Comparison of ENCODE assay signal across 10 mouse cellular contexts in the genomic region with DNA sequence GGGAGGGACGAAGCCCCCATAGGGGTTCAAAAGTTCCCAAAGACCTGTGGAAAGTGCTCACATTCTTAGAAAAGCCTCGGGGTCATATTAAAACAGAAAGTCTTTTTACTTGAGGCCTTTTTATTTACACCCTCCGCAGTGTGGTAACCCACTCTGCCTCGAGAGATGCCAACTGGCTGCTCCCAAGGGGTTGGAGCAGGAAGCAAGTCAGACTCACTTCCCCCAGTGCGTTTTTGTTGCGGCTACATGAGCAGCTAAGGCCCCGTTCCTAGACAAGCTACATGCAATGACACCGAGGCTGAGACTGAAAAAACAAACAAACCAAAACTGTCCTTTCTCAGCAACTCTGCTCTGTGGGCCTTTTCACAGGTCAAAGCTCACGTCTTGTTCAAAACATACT. TPM values are rescaled to one million over a fixed set of nuclear protein-coding genes. Genes with fewer than 3 reads are reported as not detected.
DNase-seq lines count a peak whose midpoint lies in the region; ATAC-seq and TF ChIP-seq lines count a peak whose summit lies in the region.
"Had no signal": no experiment of that assay in that cellular context is flagged by ENCODE, and none has a peak within 500 bp of the region (broad histone marks: within the 10 kb centered on the region; RNA-seq: fewer than 3 reads in every experiment).

No protein-coding gene starts in this region.

- H3K36me3 ChIP-seq in hindbrain, embryonic 10.5 days = no peaks in the 10 kb centered on the region
- no peaks in the 10 kb centered on the region for H3K36me3 ChIP-seq in hindbrain, embryonic 12.5 days
- H3K36me3 ChIP-seq in thymus, adult 2 months (ENCODE audit: control insufficient read depth, insufficient read depth, low read length) = no peaks in the 10 kb centered on the region
- no peaks in the 10 kb centered on the region for H3K36me3 ChIP-seq in liver, embryonic 15.5 days (replicated peaks)
- H3K36me3 ChIP-seq in intestine, postnatal 0 days (ENCODE audit: control insufficient read depth, insufficient read depth) = no peaks in the 10 kb centered on the region
- H3K36me3 ChIP-seq: embryonic facial prominence, embryonic 12.5 days had no signal

- intact Hi-C loops in left cerebral cortex, postnatal 14 days (cut with DNase I) = no loop called here

- TF ChIP-seq POLR2A in thymus, adult 2 months (IDR thresholded peaks at IDR 0.05; ENCODE audit: control insufficient read depth, extremely low read depth, insufficient read depth, low read length, poor library complexity) = no peak

- peaks cover 9% of the 10 kb centered on the region; the same call in 1 of the 2 replicates for H3K4me1 ChIP-seq in hindbrain, embryonic 10.5 days (replicated peaks)
- peaks cover 5% of the 10 kb centered on the region; the same call in 1 of the 2 replicates for H3K4me1 ChIP-seq in hindbrain, embryonic 12.5 days
- peaks cover 57% of the 10 kb centered on the region for H3K4me1 ChIP-seq in thymus, adult 2 months (replicated peaks; ENCODE audit: control insufficient read depth, insufficient read depth, low read length)
- H3K4me1 ChIP-seq in liver, embryonic 15.5 days (replicated peaks) = peaks cover 76% of the 10 kb centered on the region
- H3K4me1 ChIP-seq in intestine, postnatal 0 days (replicated peaks; ENCODE audit: control insufficient read depth, insufficient read depth, low read length) = peaks cover 3% of the 10 kb centered on the region; the same call in 1 of the 2 replicates

- H3K9ac ChIP-seq in hindbrain, embryonic 12.5 days = no peak overlapping the region
- H3K9ac ChIP-seq in liver, embryonic 15.5 days = no peak overlapping the region
- H3K9ac ChIP-seq in intestine, postnatal 0 days (ENCODE audit: low read depth, low read length) = no peak overlapping the region
- H3K9ac ChIP-seq: embryonic facial prominence, embryonic 12.5 days had no signal

- H3K4me3 ChIP-seq in hindbrain, embryonic 10.5 days = no peak overlapping the region
- no peak overlapping the region for H3K4me3 ChIP-seq in hindbrain, embryonic 12.5 days
- H3K4me3 ChIP-seq in thymus, adult 2 months (ENCODE audit: control insufficient read depth, insufficient read depth, low read length) = no peak overlapping the region
- H3K4me3 ChIP-seq in liver, embryonic 15.5 days (replicated peaks) = no peak overlapping the region
- H3K4me3 ChIP-seq in intestine, postnatal 0 days (ENCODE audit: low read depth, low read length) = no peak overlapping the region
- H3K4me3 ChIP-seq: embryonic facial prominence, embryonic 12.5 days had no signal

- 66% methylated on average over 9 of the region's 9 CpGs for WGBS in hindbrain, embryonic 10.5 days
- 65% methylated on average over 9 of the region's 9 CpGs for WGBS in hindbrain, embryonic 12.5 days
- WGBS in thymus, adult 2 months = 8% methylated on average over 9 of the region's 9 CpGs
- 46% methylated on average over 9 of the region's 9 CpGs for WGBS in liver, embryonic 15.5 days (ENCODE audit: insufficient replicate concordance)
- 63% methylated on average over 9 of the region's 9 CpGs for WGBS in intestine, postnatal 0 days

- 0 out of 2 replicates have a peak overlapping the region, but pooled peaks have one; percentile 57 for H3K27ac ChIP-seq in hindbrain, embryonic 10.5 days
- H3K27ac ChIP-seq in hindbrain, embryonic 12.5 days = no peak overlapping the region
- H3K27ac ChIP-seq in thymus, adult 2 months (ENCODE audit: control insufficient read depth, insufficient read depth, low read length) = peak overlapping the region; percentile 87
- H3K27ac ChIP-seq in liver, embryonic 15.5 days (replicated peaks) = 0 out of 2 replicates have a peak overlapping the region, but pooled peaks have one; percentile 45
- H3K27ac ChIP-seq in intestine, postnatal 0 days (ENCODE audit: low read depth, low read length) = no peak overlapping the region
- H3K27ac ChIP-seq: embryonic facial prominence, embryonic 12.5 days had no signal

- no peaks in the 10 kb centered on the region for H3K27me3 ChIP-seq in hindbrain, embryonic 10.5 days (ENCODE audit: insufficient read depth, poor library complexity, severe bottlenecking)
- H3K27me3 ChIP-seq in hindbrain, embryonic 12.5 days = no peaks in the 10 kb centered on the region
- no peaks in the 10 kb centered on the region for H3K27me3 ChIP-seq in thymus, adult 2 months (ENCODE audit: control insufficient read depth, insufficient read depth, low read length)
- H3K27me3 ChIP-seq in liver, embryonic 15.5 days = peaks cover 18% of the 10 kb centered on the region
- H3K27me3 ChIP-seq in intestine, postnatal 0 days (replicated peaks; ENCODE audit: control insufficient read depth, insufficient read depth, low read length) = no peaks in the 10 kb centered on the region
- H3K27me3 ChIP-seq: embryonic facial prominence, embryonic 12.5 days had no signal

- no peak overlapping the region for H3K4me2 ChIP-seq in hindbrain, embryonic 12.5 days (replicated peaks)
- H3K4me2 ChIP-seq in liver, embryonic 15.5 days = no peak overlapping the region
- no peak overlapping the region for H3K4me2 ChIP-seq in intestine, postnatal 0 days (replicated peaks; ENCODE audit: low read depth)
- H3K4me2 ChIP-seq: embryonic facial prominence, embryonic 12.5 days had no signal

- H3K9me3 ChIP-seq in hindbrain, embryonic 10.5 days = no peaks in the 10 kb centered on the region
- no peaks in the 10 kb centered on the region for H3K9me3 ChIP-seq in hindbrain, embryonic 12.5 days (replicated peaks)
- no peaks in the 10 kb centered on the region for H3K9me3 ChIP-seq in liver, embryonic 15.5 days (replicated peaks)
- no peaks in the 10 kb centered on the region for H3K9me3 ChIP-seq in intestine, postnatal 0 days (ENCODE audit: control insufficient read depth)
- H3K9me3 ChIP-seq: embryonic facial prominence, embryonic 12.5 days had no signal

- DNase-seq in hindbrain, embryonic 10.5 days (ENCODE audit: low spot score) = no peak
- peak; percentile 37 for DNase-seq in thymus, adult 2 months
- no peak for DNase-seq in thymus, adult 18-20 months
- DNase-seq in left cerebral cortex, postnatal 14 days (ENCODE audit: low spot score in 2 of 2) = no peak
- no peak for DNase-seq in ovary, postnatal 14 days (ENCODE audit: low spot score)
- DNase-seq: lung, postnatal 4 days had no signal

- no peak for TF ChIP-seq CTCF in thymus, adult 2 months (IDR thresholded peaks at IDR 0.05; ENCODE audit: borderline replicate concordance, control insufficient read depth, extremely low read depth, insufficient read depth, low read length, poor library complexity)
- TF ChIP-seq CTCF in intestine, postnatal 0 days (IDR thresholded peaks at IDR 0.05; ENCODE audit: low read depth) = no peak

- ATAC-seq in hindbrain, embryonic 12.5 days (ENCODE audit: low FRiP score) = no peak
- no peak for ATAC-seq in liver, embryonic 15.5 days (ENCODE audit: insufficient read depth)
- ATAC-seq in intestine, postnatal 0 days = no peak

RNA-seq across cellular contexts. Expression of a gene that starts 8.4 kb away (rescaled TPM):
- polyA plus RNA-seq in hindbrain, embryonic 10.5 days (2016; fragmentation: Nextera tagmentation; extraction: Ambion mirVana) = 25.1 and 36.7 TPM in 2 replicates
- 47.1 and 48.6 TPM in 2 replicates for polyA plus RNA-seq in hindbrain, embryonic 12.5 days (2016; fragmentation: Nextera tagmentation; extraction: Ambion mirVana)
- 33.4 and 34.4 TPM in 2 replicates for polyA plus RNA-seq in thymus, adult 2 months (2012; rRNA removed)
- 16.1 and 17.1 TPM in 2 replicates for polyA plus RNA-seq in liver, embryonic 15.5 days (2015; fragmentation: Nextera tagmentation; extraction: Ambion mirVana)
- 10 to 100 TPM; 62.0 to 62.6 TPM for total RNA-seq in left cerebral cortex, postnatal 14 days (2021)
- 138 and 146 TPM in 2 replicates for polyA plus RNA-seq in intestine, postnatal 0 days (2015; fragmentation: Nextera tagmentation; extraction: Ambion mirVana)

RNA-seq across cellular contexts. Expression of a gene that starts 53.5 kb away (rescaled TPM):
- polyA plus RNA-seq in hindbrain, embryonic 10.5 days (2016; fragmentation: Nextera tagmentation; extraction: Ambion mirVana) = 49.8 and 50.5 TPM in 2 replicates
- 60.7 and 65.4 TPM in 2 replicates for polyA plus RNA-seq in hindbrain, embryonic 12.5 days (2016; fragmentation: Nextera tagmentation; extraction: Ambion mirVana)
- 47.0 and 49.1 TPM in 2 replicates for polyA plus RNA-seq in thymus, adult 2 months (2012; rRNA removed)
- polyA plus RNA-seq in liver, embryonic 15.5 days (2015; fragmentation: Nextera tagmentation; extraction: Ambion mirVana) = 19.4 and 21.6 TPM in 2 replicates
- 10 to 100 TPM; 67.8 to 71.0 TPM for total RNA-seq in left cerebral cortex, postnatal 14 days (2021)
- 18.2 and 21.6 TPM in 2 replicates for polyA plus RNA-seq in intestine, postnatal 0 days (2015; fragmentation: Nextera tagmentation; extraction: Ambion mirVana)

RNA-seq across cellular contexts. Expression of a gene that starts 59.1 kb away (rescaled TPM):
- polyA plus RNA-seq in hindbrain, embryonic 10.5 days (2016; fragmentation: Nextera tagmentation; extraction: Ambion mirVana) = 37.6 and 45.9 TPM in 2 replicates
- 46.6 and 48.7 TPM in 2 replicates for polyA plus RNA-seq in hindbrain, embryonic 12.5 days (2016; fragmentation: Nextera tagmentation; extraction: Ambion mirVana)
- polyA plus RNA-seq in thymus, adult 2 months (2012; rRNA removed) = 34.8 and 37.8 TPM in 2 replicates
- polyA plus RNA-seq in liver, embryonic 15.5 days (2015; fragmentation: Nextera tagmentation; extraction: Ambion mirVana) = 6.8 and 7.4 TPM in 2 replicates
- total RNA-seq in left cerebral cortex, postnatal 14 days (2021) = 100 to 1,000 TPM; 104 to 110 TPM
- 24.9 and 28.0 TPM in 2 replicates for polyA plus RNA-seq in intestine, postnatal 0 days (2015; fragmentation: Nextera tagmentation; extraction: Ambion mirVana)

Comparison
In these comparisons a context has a peak if more than half of its experiments do, and no peak if none do; other contexts are left out.
1. H3K27ac ChIP-seq: peak in hindbrain, embryonic 10.5 days (single experiment), thymus, adult 2 months (single experiment) and liver, embryonic 15.5 days (single experiment); none in hindbrain, embryonic 12.5 days (single experiment) and intestine, postnatal 0 days (single experiment).